Mouse (Mus musculus): ENCODE data around the gene Rnf113a2.
A peak's percentile ranks its signal among the peaks of the same experiment; 100 is the strongest.

Rnf113a2 gene

GRCm38 (mm10) chr12:84429825-84430224 is 12.8 kb downstream of the Rnf113a2 start:
- H3K27me3 ChIP-seq (ENCODE audit: insufficient read depth, low read length): no peaks in the 10 kb centered on the region

DNA sequence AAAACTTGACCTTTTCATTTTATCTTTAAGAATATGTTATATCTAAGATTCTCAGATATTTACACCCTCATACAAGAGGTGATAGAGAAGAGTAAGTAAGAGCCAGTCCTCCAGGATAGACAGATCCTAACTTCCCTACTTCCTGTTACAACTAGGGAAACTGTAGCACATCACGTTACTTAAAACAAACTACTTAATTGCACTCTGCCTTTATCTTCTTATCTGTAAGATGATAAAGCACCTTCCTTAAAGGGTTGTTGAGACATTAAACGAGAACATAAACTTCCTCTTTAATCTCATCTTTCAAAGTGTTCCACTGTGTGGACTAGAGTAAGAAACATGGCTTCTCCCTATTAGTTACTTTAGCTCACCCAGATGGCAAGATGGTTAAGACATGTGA is 21.7 kb downstream of the Rnf113a2 start:
- Histone ChIP-seq H3K4me1 (replicated peaks; ENCODE audit: low read depth, low read length) (no peaks in the 10 kb centered on the region), H3K4me3 (replicated peaks; ENCODE audit: low read length) (no peak overlapping the region), H3K9me3 (ENCODE audit: low read length) (no peaks in the 10 kb centered on the region), H3K27me3 (ENCODE audit: insufficient read depth, low read length) (no peaks in the 10 kb centered on the region), H3K36me3 (ENCODE audit: insufficient read depth, low read length) (peaks cover 4% of the 10 kb centered on the region)
- TF ChIP-seq POU5F1 (IDR thresholded peaks at IDR 0.05; ENCODE audit: borderline replicate concordance, low read length) (no peak), CTCF (conservative IDR thresholded peaks at IDR 0.05; ENCODE audit: low read length) (no peak), NANOG (IDR thresholded peaks at IDR 0.05; ENCODE audit: borderline replicate concordance, low read length) (no peak)

More at GRCm38 (mm10) chr12:84429825-84430224, 12.8 kb downstream of the Rnf113a2 start:
- no peak for TF ChIP-seq CTCF (conservative IDR thresholded peaks at IDR 0.05; ENCODE audit: low read length)
- TF ChIP-seq NANOG (IDR thresholded peaks at IDR 0.05; ENCODE audit: borderline replicate concordance, low read length): no peak
- no peak for TF ChIP-seq POU5F1 (IDR thresholded peaks at IDR 0.05; ENCODE audit: borderline replicate concordance, low read length)
- Histone ChIP-seq H3K9me3 (ENCODE audit: low read length) (no peaks in the 10 kb centered on the region), H3K4me3 (replicated peaks; ENCODE audit: low read length) (no peak overlapping the region), H3K36me3 (ENCODE audit: insufficient read depth, low read length) (peaks cover 7% of the 10 kb centered on the region; the same call in 1 of the 2 replicates), H3K4me1 (replicated peaks; ENCODE audit: low read depth, low read length) (no peaks in the 10 kb centered on the region)

GRCm38 (mm10) chr12:84442526-84442925 is 25.5 kb downstream of the Rnf113a2 start:
- H3K36me3 ChIP-seq (ENCODE audit: insufficient read depth, low read length): peaks cover 4% of the 10 kb centered on the region

GRCm38 (mm10) chr12:84447386-84447785 is 30.4 kb downstream of the Rnf113a2 start:
- Histone ChIP-seq H3K4me1 (replicated peaks; ENCODE audit: low read depth, low read length) (peaks cover 13% of the 10 kb centered on the region), H3K27me3 (ENCODE audit: insufficient read depth, low read length) (peaks cover 8% of the 10 kb centered on the region; the same call in 1 of the 2 replicates), H3K36me3 (ENCODE audit: insufficient read depth, low read length) (no peaks in the 10 kb centered on the region), H3K4me3 (replicated peaks; ENCODE audit: low read length) (no peak overlapping the region), H3K9me3 (ENCODE audit: low read length) (no peaks in the 10 kb centered on the region)
- no peak for TF ChIP-seq NANOG (IDR thresholded peaks at IDR 0.05; ENCODE audit: borderline replicate concordance, low read length)
- no peak for TF ChIP-seq CTCF (conservative IDR thresholded peaks at IDR 0.05; ENCODE audit: low read length)
- no peak for TF ChIP-seq POU5F1 (IDR thresholded peaks at IDR 0.05; ENCODE audit: borderline replicate concordance, low read length)

More at GRCm38 (mm10) chr12:84442526-84442925, 25.5 kb downstream of the Rnf113a2 start:
- TF ChIP-seq POU5F1 (IDR thresholded peaks at IDR 0.05; ENCODE audit: borderline replicate concordance, low read length) (no peak), CTCF (conservative IDR thresholded peaks at IDR 0.05; ENCODE audit: low read length) (no peak), NANOG (IDR thresholded peaks at IDR 0.05; ENCODE audit: borderline replicate concordance, low read length) (no peak)
- Histone ChIP-seq H3K27me3 (ENCODE audit: insufficient read depth, low read length) (peaks cover 8% of the 10 kb centered on the region; the same call in 1 of the 2 replicates), H3K9me3 (ENCODE audit: low read length) (no peaks in the 10 kb centered on the region), H3K4me3 (replicated peaks; ENCODE audit: low read length) (no peak overlapping the region), H3K4me1 (replicated peaks; ENCODE audit: low read depth, low read length) (no peaks in the 10 kb centered on the region)

DNA sequence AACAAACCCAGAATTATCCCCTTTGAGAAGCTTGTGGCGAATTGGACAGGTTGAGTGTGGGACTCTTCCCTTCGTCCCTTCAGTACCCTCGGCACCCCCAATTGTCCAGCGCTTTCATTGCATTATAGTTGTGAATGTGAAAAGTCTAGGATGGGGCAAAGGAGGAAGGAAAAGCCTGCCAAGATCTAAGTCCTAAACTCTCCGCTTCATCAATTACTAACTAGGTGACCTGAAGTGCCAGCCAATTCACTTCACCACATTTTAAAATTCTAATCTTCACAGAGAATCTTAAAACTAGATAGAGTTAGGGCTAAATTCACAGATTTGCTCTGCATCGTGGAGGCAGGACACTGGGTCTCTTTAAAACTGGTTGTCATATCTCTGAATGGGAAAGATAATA is 31.2 kb downstream of the Rnf113a2 start:
- no peaks in the 10 kb centered on the region for H3K9me3 ChIP-seq (ENCODE audit: low read length)
- peaks cover 8% of the 10 kb centered on the region; the same call in 1 of the 2 replicates for H3K27me3 ChIP-seq (ENCODE audit: insufficient read depth, low read length)
- no peaks in the 10 kb centered on the region for H3K36me3 ChIP-seq (ENCODE audit: insufficient read depth, low read length)
- H3K4me1 ChIP-seq (replicated peaks; ENCODE audit: low read depth, low read length): peaks cover 20% of the 10 kb centered on the region
- no peak for TF ChIP-seq POU5F1 (IDR thresholded peaks at IDR 0.05; ENCODE audit: borderline replicate concordance, low read length)
- no peak overlapping the region for H3K4me3 ChIP-seq (replicated peaks; ENCODE audit: low read length)

- H3K9me3 ChIP-seq (ENCODE audit: low read length): no peaks in the 10 kb centered on the region
- H3K4me3 ChIP-seq (replicated peaks; ENCODE audit: low read length): peak overlapping the region; percentile 99
- peaks cover 23% of the 10 kb centered on the region for H3K4me1 ChIP-seq (replicated peaks; ENCODE audit: low read depth, low read length)
- H3K36me3 ChIP-seq (ENCODE audit: insufficient read depth, low read length): peaks cover 13% of the 10 kb centered on the region
- peaks cover 8% of the 10 kb centered on the region; the same call in 1 of the 2 replicates for H3K27me3 ChIP-seq (ENCODE audit: insufficient read depth, low read length)
- TF ChIP-seq POU5F1 (IDR thresholded peaks at IDR 0.05; ENCODE audit: borderline replicate concordance, low read length): no peak
- no peak for TF ChIP-seq NANOG (IDR thresholded peaks at IDR 0.05; ENCODE audit: borderline replicate concordance, low read length)
- TF ChIP-seq CTCF (conservative IDR thresholded peaks at IDR 0.05; ENCODE audit: low read length): no peak
Observed at GRCm38 (mm10) chr12:84449887-84450286, 32.9 kb downstream of the Rnf113a2 start.

- Histone ChIP-seq H3K27me3 (ENCODE audit: insufficient read depth, low read length) (peaks cover 8% of the 10 kb centered on the region; the same call in 1 of the 2 replicates), H3K4me1 (replicated peaks; ENCODE audit: low read depth, low read length) (peaks cover 23% of the 10 kb centered on the region), H3K36me3 (ENCODE audit: insufficient read depth, low read length) (peaks cover 17% of the 10 kb centered on the region), H3K9me3 (ENCODE audit: low read length) (no peaks in the 10 kb centered on the region), H3K4me3 (replicated peaks; ENCODE audit: low read length) (peak overlapping the region; percentile 99)
- TF ChIP-seq NANOG (IDR thresholded peaks at IDR 0.05; ENCODE audit: borderline replicate concordance, low read length) (no peak), CTCF (conservative IDR thresholded peaks at IDR 0.05; ENCODE audit: low read length) (no peak), POU5F1 (IDR thresholded peaks at IDR 0.05; ENCODE audit: borderline replicate concordance, low read length) (no peak)
Observed at GRCm38 (mm10) chr12:84450351-84450717, 33.3 kb downstream of the Rnf113a2 start.

- Histone ChIP-seq H3K4me3 (replicated peaks; ENCODE audit: low read length) (peak within 1 kb of the TSS; percentile 99), H3K27me3 (ENCODE audit: insufficient read depth, low read length) (peaks cover 7% of the 10 kb centered on the region; the same call in 1 of the 2 replicates), H3K9me3 (ENCODE audit: low read length) (no peaks in the 10 kb centered on the region), H3K36me3 (ENCODE audit: insufficient read depth, low read length) (peaks cover 20% of the 10 kb centered on the region), H3K4me1 (replicated peaks; ENCODE audit: low read depth, low read length) (peaks cover 23% of the 10 kb centered on the region)
- no peak for TF ChIP-seq POU5F1 (IDR thresholded peaks at IDR 0.05; ENCODE audit: borderline replicate concordance, low read length)
- TF ChIP-seq CTCF (conservative IDR thresholded peaks at IDR 0.05; ENCODE audit: low read length): no peak
- TF ChIP-seq NANOG (IDR thresholded peaks at IDR 0.05; ENCODE audit: borderline replicate concordance, low read length): no peak
Observed at GRCm38 (mm10) chr12:84450718-84451646, 34.0 kb downstream of the Rnf113a2 start, which contains the start of the genes Aldh6a1 and Lin52. Gene Aldh6a1, minus strand, starts transcription at chr12:84451004. Gene Lin52, plus strand, starts transcription at chr12:84451422.

Measured in E14TG2a.4 (cell line).